Mouse (Mus musculus) bone marrow macrophage, adult 2 months (primary cell): ENCODE measurements around the gene Tmem88.
"Not testable (repeated sequence)": the region's sequence is repeated elsewhere in the genome, so short reads cannot be mapped to it uniquely, and the experiment has no call there.

Experiments used
- CTCF ChIP-seq: IDR thresholded peaks from 2 replicates; pipeline ENCODE4 v1.5.1; 2012; ENCODE audit warnings: low read depth, mild to moderate bottlenecking, low read length, moderate library complexity
- POLR2A ChIP-seq: IDR thresholded peaks from 2 replicates; pipeline ENCODE4 v1.6.1; 2012; ENCODE audit warnings: mild to moderate bottlenecking, low read depth, low read length, borderline replicate concordance

- not testable (repeated sequence) for TF ChIP-seq CTCF, POLR2A
Observed at GRCm38 (mm10) chr11:69395235-69395633, 2.8 kb downstream of the Tmem88 start, which contains the start of the genes Naa38 and Cyb5d1.
